ENCODE assay signal across 10 mouse cellular contexts in the genomic region with DNA sequence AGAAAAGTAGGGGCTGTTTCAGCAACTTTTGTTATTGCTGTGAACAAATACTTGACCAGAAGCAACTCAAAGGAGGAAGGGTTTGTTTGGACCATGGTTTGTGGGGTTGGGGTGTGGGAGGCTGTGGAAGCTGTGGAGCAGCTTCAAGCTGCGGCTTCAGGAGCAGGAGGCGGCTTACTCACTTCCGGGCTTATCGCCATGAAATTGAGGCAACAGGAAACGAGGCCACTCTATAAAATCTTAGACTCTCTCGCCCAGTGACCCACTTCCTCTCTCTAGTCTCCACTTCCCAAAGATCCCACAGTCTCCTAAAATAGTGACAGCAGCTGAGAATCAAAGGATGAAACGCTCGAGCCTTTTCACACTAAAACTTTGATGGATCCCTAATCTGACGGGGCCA. TPM values are rescaled to one million over a fixed set of nuclear protein-coding genes. Genes with fewer than 3 reads are reported as not detected.
DNase-seq lines count a peak whose midpoint lies in the region; ATAC-seq and TF ChIP-seq lines count a peak whose summit lies in the region.
"Had no signal": no experiment of that assay in that cellular context is flagged by ENCODE, and none has a peak within 500 bp of the region (broad histone marks: within the 10 kb centered on the region; RNA-seq: fewer than 3 reads in every experiment).

No protein-coding gene starts in this region.

- no peak for TF ChIP-seq CTCF in C2C12 (IDR thresholded peaks at IDR 0.05; ENCODE audit: control insufficient read depth, insufficient read depth, insufficient read length)

- H3K4me2 ChIP-seq in liver, embryonic 12.5 days: peak overlapping the region; percentile 24
- no peak overlapping the region for H3K4me2 ChIP-seq in midbrain, embryonic 16.5 days (ENCODE audit: low read length)

- WGBS in liver, embryonic 12.5 days (ENCODE audit: insufficient replicate concordance): 22% methylated on average over 9 of the region's 9 CpGs
- 59% methylated on average over 9 of the region's 9 CpGs for WGBS in midbrain, embryonic 16.5 days

- no peaks in the 10 kb centered on the region for H3K9me3 ChIP-seq in liver, embryonic 12.5 days (replicated peaks)
- no peaks in the 10 kb centered on the region for H3K9me3 ChIP-seq in midbrain, embryonic 16.5 days (replicated peaks; ENCODE audit: control insufficient read depth, low read length, poor library complexity, severe bottlenecking)

- peaks cover 3% of the 10 kb centered on the region; the same call in 1 of the 2 replicates for H3K4me1 ChIP-seq in liver, embryonic 12.5 days
- H3K4me1 ChIP-seq in midbrain, embryonic 16.5 days (ENCODE audit: control insufficient read depth, insufficient read depth, low read length): no peaks in the 10 kb centered on the region

- H3K79me3 ChIP-seq in C2C12 (ENCODE audit: low read depth): no peaks in the 10 kb centered on the region

- no peaks in the 10 kb centered on the region for H3K27me3 ChIP-seq in C2C12 (ENCODE audit: control insufficient read depth, insufficient read depth, insufficient read length)
- H3K27me3 ChIP-seq in liver, embryonic 12.5 days (replicated peaks): no peaks in the 10 kb centered on the region
- no peaks in the 10 kb centered on the region for H3K27me3 ChIP-seq in midbrain, embryonic 16.5 days (ENCODE audit: control insufficient read depth, insufficient read depth, low read depth, low read length)

- no peak overlapping the region for H3ac ChIP-seq in C2C12 (ENCODE audit: control insufficient read depth, insufficient read length, low read depth)

- H3K36me3 ChIP-seq in C2C12 (ENCODE audit: control insufficient read depth, insufficient read depth): no peaks in the 10 kb centered on the region
- no peaks in the 10 kb centered on the region for H3K36me3 ChIP-seq in liver, embryonic 12.5 days
- H3K36me3 ChIP-seq in midbrain, embryonic 16.5 days (ENCODE audit: control insufficient read depth, insufficient read depth, low read length): no peaks in the 10 kb centered on the region

- peak; percentile 92 for DNase-seq in heart, adult 11 months
- no peak for DNase-seq in heart, postnatal 25 days (ENCODE audit: low spot score)
- DNase-seq in fibroblast of lung, adult 2 months (ENCODE audit: low read depth): peak; percentile 22
- DNase-seq in right cerebral cortex, postnatal 25 days: peak; percentile 19

- no peak overlapping the region for H3K27ac ChIP-seq in liver, embryonic 12.5 days
- no peak overlapping the region for H3K27ac ChIP-seq in midbrain, embryonic 16.5 days (ENCODE audit: low read length)

- intact Hi-C loops in heart, postnatal 25 days (cut with DNase I): no loop called here

- no peak overlapping the region for H3K9ac ChIP-seq in liver, embryonic 12.5 days
- no peak overlapping the region for H3K9ac ChIP-seq in midbrain, embryonic 16.5 days (ENCODE audit: low read depth, low read length)

- H3K79me2 ChIP-seq in C2C12 (ENCODE audit: control insufficient read depth, insufficient read depth): no peaks in the 10 kb centered on the region

- H3K4me3 ChIP-seq in C2C12 (ENCODE audit: insufficient read depth, poor library complexity, severe bottlenecking): no peak overlapping the region
- no peak overlapping the region for H3K4me3 ChIP-seq in liver, embryonic 12.5 days
- H3K4me3 ChIP-seq in midbrain, embryonic 16.5 days (ENCODE audit: low read depth, low read length): no peak overlapping the region

- ATAC-seq in liver, embryonic 12.5 days: no peak
- no peak for ATAC-seq in midbrain, embryonic 16.5 days
- ATAC-seq in erythroid progenitor cell, adult 5-6 weeks (replicated peaks; ENCODE audit: low FRiP score, poor library complexity, severe bottlenecking): no peak
- ATAC-seq: Patski had no signal

TF ChIP-seq in C2C12, 6 proteins besides CTCF, POLR2A, EP300 and RAD21:
- TF ChIP-seq MYOD1 (IDR thresholded peaks at IDR 0.05; ENCODE audit: control insufficient read depth, insufficient read length, low read depth) (no peak), USF1 (IDR thresholded peaks at IDR 0.05; ENCODE audit: low read depth) (no peak), MYOG (IDR thresholded peaks at IDR 0.05; ENCODE audit: control insufficient read depth, extremely low read depth, insufficient read length) (no peak), CEBPB (IDR thresholded peaks at IDR 0.05; ENCODE audit: low read depth) (no peak), MAX (IDR thresholded peaks at IDR 0.05) (peak; percentile 43), FOSL1 (IDR thresholded peaks at IDR 0.05; ENCODE audit: insufficient read depth, low read length, poor library complexity, severe bottlenecking) (no peak)

RNA-seq across cellular contexts. Expression of a gene that starts 7.9 kb away (rescaled TPM):
- not detected for total RNA-seq in heart, postnatal 25 days (2021)
- polyA plus RNA-seq in C2C12 (2012; fragmentation: generic; extraction: Trizol): not detected
- not detected in 2 replicates for polyA plus RNA-seq in liver, embryonic 12.5 days (2016; fragmentation: Nextera tagmentation; extraction: Ambion mirVana)
- polyA plus RNA-seq in midbrain, embryonic 16.5 days (2015; fragmentation: Nextera tagmentation; extraction: Ambion mirVana): not detected in 2 replicates
- total RNA-seq in erythroid progenitor cell, adult 5-6 weeks (2015; ENCODE audit: low replicate concordance): not detected in 2 replicates
- not detected in 2 replicates for total RNA-seq in erythroid progenitor cell, adult 5-6 weeks (2017; ENCODE audit: low replicate concordance)
- total RNA-seq: neutrophil, adult 5-6 weeks had no signal
- polyA plus RNA-seq: Patski had no signal
